Mouse (Mus musculus) layer of hippocampus, adult 2 months (tissue): ENCODE results near the gene Dnah5. TPM values are rescaled to one million over a fixed set of nuclear protein-coding genes. Genes with fewer than 3 reads are reported as not detected.
"Not testable (repeated sequence)": the region's sequence is repeated elsewhere in the genome, so short reads cannot be mapped to it uniquely, and the experiment has no call there.

ENCODE experiments used
- DNase-seq, 2 experiments: peaks; one replicate each; pipeline ENCODE4 v3.0.0; 2022; ENCODE audit warnings: low spot score in 2 of 2
- H3K27ac ChIP-seq: fragments of 200-600 bp; 2 replicates; pipeline ENCODE4 v1.8.1; 2022
- H3K4me3 ChIP-seq: fragments of 200-600 bp; 2 replicates; pipeline ENCODE4 v1.8.1; 2022; ENCODE audit warnings: mild to moderate bottlenecking
- CTCF ChIP-seq: fragments of 200-600 bp; conservative IDR thresholded peaks from 2 replicates; pipeline ENCODE4 v1.8.1; 2022; ENCODE audit warnings: antibody characterized with exemption, mild to moderate bottlenecking, moderate library complexity
- total RNA-seq, 2 experiments: library from RNA; stranded (reverse); gene quantifications; 2 replicates each; pipeline ENCODE4 v1.2.3; 2021

The Dnah5 gene
- total RNA-seq, 2 experiments from 2014 or later, result 3.5 to 4.5 TPM

- DNase-seq, result peak; percentile 26 to 70
- H3K27ac ChIP-seq, result no peak overlapping the region
- peak; percentile 92 for TF ChIP-seq CTCF
- H3K4me3 ChIP-seq, result no peak overlapping the region
Observed at GRCm38 (mm10) chr15:28315812-28316528, 112.4 kb downstream of the Dnah5 start.

DNA sequence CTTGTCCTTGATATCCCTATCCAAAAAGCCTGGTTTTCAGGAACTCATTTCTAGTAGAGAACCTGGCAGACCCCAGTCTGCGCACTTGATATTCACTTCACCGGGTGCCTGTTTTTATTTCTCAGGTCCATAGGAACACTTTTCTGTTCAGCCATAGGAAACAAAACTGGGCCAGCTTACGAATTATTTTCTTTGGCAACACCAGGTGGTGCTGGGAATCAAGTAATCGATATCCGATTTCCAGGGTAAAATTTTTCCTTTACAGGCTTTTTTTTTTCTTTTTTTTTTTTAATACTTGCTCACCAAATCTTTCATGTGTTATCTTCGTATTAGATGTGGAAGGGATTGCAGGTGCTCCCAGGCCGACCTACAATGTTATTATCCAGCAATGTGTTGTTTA, 119.0 kb downstream of the Dnah5 start:
- no peak overlapping the region for H3K27ac ChIP-seq
- DNase-seq, result no peak
- TF ChIP-seq CTCF, result peak; percentile 57
- H3K4me3 ChIP-seq, result no peak overlapping the region

DNA sequence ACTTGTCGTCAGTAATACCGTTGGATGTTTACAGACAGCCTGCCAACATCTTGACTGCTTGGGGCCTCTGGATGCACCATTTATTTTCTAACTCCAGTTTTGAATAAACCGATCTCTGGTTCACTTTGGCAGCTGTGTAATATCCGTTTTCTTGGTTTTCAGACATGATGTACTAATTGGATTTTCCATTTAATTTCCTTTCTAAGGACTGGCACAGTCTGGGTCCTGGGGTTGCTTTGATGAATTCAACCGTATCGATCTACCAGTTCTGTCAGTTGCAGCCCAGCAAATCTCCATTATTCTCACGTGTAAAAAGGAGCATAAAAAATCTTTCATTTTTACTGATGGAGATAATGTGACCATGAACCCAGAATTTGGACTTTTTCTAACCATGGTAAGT, 123.4 kb downstream of the Dnah5 start:
- Histone ChIP-seq H3K27ac (no peak overlapping the region), H3K4me3 (no peak overlapping the region)
- no peak for DNase-seq
- no peak for TF ChIP-seq CTCF

DNA sequence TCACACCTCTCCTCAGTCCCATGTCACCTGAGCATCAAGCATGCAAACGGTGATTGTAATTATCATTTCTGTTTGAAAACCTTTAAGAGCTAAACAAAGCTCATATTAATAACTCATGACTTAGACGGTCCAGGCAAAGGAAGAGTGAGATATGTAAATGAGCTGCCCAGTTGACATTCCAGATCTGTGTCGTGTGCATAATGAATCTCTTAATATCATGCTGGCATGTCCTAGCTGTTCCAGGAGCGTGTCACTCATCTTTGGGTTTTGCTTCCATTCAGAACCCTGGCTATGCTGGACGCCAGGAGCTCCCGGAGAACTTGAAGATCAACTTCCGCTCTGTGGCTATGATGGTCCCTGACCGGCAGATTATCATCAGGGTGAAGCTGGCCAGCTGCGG, 123.9 kb downstream of the Dnah5 start:
- no peak for DNase-seq
- H3K4me3 ChIP-seq, result no peak overlapping the region
- H3K27ac ChIP-seq, result no peak overlapping the region
- TF ChIP-seq CTCF, result no peak

DNA sequence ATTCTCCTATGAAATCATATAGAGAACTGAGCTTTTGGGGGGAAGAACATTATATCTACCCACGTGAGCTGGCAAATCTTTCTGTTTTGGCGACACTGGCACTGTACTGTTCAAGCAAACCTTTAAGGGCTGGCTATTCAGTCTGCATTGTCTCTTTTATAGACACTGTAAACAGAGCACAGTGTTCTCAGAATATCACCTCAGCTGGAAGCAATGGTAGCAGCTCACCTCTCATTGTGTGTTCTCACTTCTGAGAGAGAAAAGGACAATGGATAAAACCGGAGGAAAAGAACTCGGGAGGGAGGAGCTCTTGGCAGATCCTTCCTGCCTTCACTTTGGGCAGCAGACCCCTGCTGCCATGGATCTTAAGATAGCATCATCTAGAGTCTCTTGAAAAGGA, 137.6 kb downstream of the Dnah5 start:
- no peak for TF ChIP-seq CTCF
- DNase-seq, result no peak
- no peak overlapping the region for H3K27ac ChIP-seq
- H3K4me3 ChIP-seq, result no peak overlapping the region

DNA sequence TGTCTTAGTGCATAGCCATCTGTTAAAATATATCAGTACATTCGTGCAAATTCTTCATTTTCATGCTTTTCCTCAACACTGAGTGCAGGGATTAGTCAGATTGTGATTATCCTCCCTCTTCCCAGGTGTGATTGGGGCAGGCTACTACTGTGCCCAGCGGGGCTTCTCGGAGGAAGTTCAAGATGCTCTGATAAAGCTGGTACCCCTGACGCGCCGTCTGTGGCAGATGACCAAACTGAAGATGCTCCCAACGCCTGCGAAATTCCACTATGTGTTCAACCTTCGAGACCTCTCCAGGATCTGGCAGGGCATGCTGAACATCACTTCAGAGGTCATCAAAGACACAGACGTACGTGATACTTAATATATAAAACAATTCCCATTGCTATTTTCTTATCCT, 164.0 kb downstream of the Dnah5 start:
- Histone ChIP-seq H3K27ac (no peak overlapping the region), H3K4me3 (no peak overlapping the region)
- no peak for TF ChIP-seq CTCF
- no peak for DNase-seq

GRCm38 (mm10) chr15:28370431-28370830, 166.9 kb downstream of the Dnah5 start:
- no peak overlapping the region for H3K4me3 ChIP-seq
- no peak for TF ChIP-seq CTCF
- no peak for DNase-seq
- no peak overlapping the region for H3K27ac ChIP-seq

DNA sequence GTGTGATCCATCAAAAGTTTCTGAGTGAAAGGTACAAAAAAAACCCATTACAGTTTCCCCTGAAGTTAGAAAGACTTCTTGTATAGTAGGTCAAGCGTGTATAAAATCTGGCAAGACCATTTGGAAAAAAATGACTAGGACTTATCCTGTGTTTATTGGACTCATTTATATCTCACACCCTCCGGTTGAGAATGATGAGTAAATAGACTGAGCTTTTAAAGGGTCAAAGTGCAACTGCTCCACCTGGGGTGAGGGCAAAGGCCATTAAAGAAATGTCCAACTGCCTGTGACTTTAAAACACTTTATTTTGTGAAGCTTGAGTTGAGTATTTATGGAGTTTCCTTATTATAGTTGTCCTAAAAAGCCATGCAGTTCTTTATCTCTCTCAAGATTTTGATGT, 168.0 kb downstream of the Dnah5 start:
- no peak for TF ChIP-seq CTCF
- no peak overlapping the region for H3K27ac ChIP-seq
- no peak overlapping the region for H3K4me3 ChIP-seq

GRCm38 (mm10) chr15:28374394-28374793, 170.8 kb downstream of the Dnah5 start:
- no peak for TF ChIP-seq CTCF
- DNase-seq, result no peak
- H3K27ac ChIP-seq, result no peak overlapping the region
- H3K4me3 ChIP-seq, result no peak overlapping the region

More for the DNA sequence above, 168.0 kb downstream of the Dnah5 start:
- no peak for DNase-seq

DNA sequence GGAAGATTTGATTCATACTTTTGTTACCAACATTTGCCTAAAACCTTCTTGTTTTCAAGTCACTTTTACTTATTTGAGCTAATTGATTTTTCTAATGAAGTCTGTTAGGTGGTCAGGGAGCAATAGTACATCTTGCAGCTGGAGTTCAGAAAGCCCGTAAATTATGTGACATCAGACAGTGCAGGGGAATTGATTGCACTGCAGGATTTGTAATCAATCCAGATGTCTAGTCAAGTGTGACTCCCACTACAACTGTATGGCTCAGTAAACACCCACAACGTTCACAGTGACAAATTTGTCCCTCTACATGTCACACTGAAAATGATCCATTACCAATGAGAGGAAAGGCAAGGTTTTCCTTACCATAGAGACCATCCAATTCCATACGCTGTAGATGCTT, 177.4 kb downstream of the Dnah5 start:
- no peak for DNase-seq
- no peak for TF ChIP-seq CTCF

DNA sequence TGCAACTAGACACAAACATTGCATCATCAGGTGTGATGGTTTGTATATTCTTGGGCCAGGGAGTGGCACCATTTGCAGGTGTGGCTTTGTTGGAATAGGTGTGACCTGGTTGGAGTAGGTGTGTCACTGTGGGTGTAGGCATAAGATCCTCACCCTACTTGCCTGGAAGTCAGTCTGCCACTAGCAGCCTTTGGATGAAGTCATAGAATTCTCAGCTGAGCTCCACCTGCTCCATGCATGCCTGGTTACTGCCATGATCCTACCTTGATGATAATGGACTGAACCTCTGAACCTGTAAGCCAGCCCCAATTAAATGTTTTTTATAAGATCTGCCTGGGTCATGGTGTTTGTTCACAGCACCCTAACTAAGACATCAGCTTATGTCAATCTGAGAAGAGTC, 190.2 kb downstream of the Dnah5 start:
- H3K4me3 ChIP-seq, DNase-seq, H3K27ac ChIP-seq: not testable (repeated sequence)

More for the DNA sequence above, 177.4 kb downstream of the Dnah5 start:
- Histone ChIP-seq H3K4me3 (no peak overlapping the region), H3K27ac (no peak overlapping the region)

DNA sequence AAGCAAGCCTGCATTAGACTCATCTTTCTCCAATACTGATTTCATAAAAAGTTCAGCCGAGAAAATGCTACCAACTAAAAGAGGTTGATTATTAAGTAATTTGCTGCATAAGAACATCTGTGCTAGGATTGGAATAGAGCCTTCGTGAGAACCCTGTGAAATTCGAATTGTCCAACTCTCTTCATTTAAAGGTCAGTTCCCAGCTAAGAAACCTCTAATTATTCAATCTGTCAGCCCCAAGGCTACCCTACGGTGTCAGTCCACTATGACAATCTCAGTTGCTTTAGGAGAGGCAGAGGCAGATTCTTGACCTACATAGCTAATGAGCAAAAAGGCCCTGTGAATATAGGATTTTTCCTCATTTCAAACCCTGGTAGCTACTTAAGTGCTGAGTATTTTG, 191.9 kb downstream of the Dnah5 start:
- H3K27ac ChIP-seq, result no peak overlapping the region
- TF ChIP-seq CTCF, result no peak
- H3K4me3 ChIP-seq, result no peak overlapping the region
- DNase-seq, result no peak

- no peak for TF ChIP-seq CTCF
- H3K27ac ChIP-seq, result no peak overlapping the region
- DNase-seq, result no peak
- no peak overlapping the region for H3K4me3 ChIP-seq
Observed at GRCm38 (mm10) chr15:28398472-28398871, 194.9 kb downstream of the Dnah5 start.

DNA sequence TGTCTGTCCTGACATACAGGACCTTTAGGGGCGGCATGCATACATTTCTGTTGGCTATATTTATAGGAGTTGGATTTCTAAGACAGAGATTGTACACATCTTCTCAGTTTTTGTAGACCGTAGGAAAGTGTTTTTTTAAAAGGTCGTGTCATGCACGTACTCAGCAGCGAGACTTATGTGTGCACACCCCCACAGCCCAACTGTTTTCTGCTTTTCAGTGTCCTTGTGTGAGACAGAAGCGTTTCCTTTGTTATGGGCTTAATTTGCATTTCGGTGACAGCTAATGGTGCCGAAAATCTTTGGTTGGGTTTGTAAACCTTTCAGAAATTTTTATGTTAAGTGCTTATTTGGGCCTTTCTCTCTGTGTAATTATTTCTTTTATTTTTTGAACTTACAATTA, 195.7 kb downstream of the Dnah5 start:
- TF ChIP-seq CTCF, result no peak
- DNase-seq, result peak in 1 of 2 experiments; percentile 1
- no peak overlapping the region for H3K4me3 ChIP-seq
- no peak overlapping the region for H3K27ac ChIP-seq

DNA sequence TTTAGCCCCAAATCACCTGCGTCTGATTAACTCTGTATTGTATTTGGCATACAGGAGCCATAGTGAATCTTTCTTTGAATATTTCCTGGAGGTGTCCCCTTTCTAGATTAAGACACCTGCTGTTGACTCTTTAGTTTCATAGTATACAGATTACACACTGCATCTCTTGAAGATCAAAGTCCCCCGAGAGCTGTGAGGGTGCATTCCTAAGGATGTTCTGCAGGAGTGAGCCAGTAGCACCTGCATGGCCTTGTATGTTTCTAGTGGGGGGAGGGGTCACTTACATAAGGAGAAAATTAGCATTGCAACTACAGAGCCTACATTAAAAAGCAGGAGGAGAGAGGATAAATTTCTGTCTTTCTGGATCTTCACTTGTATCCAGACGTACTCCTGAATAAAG, 201.1 kb downstream of the Dnah5 start:
- Histone ChIP-seq H3K4me3 (no peak overlapping the region), H3K27ac (no peak overlapping the region)
- TF ChIP-seq CTCF, result no peak
- DNase-seq, result no peak
